Mouse (Mus musculus): ENCODE data around the gene Scaf11.

Gene Scaf11

GRCm38 (mm10) chr15:96396641-96397344 lies 63.9 kb downstream of the Scaf11 start:
- no peak for DNase-seq (ENCODE audit: low spot score in 2 of 2)

GRCm38 (mm10) chr15:96395071-96395470 lies 65.6 kb downstream of the Scaf11 start:
- DNase-seq (ENCODE audit: low spot score in 2 of 2) = no peak

- no peak for DNase-seq (ENCODE audit: low spot score in 2 of 2)
Observed at GRCm38 (mm10) chr15:96392878-96393277, 67.8 kb downstream of the Scaf11 start.

- no peak for DNase-seq (ENCODE audit: low spot score in 2 of 2)
Observed at GRCm38 (mm10) chr15:96388565-96388964, 72.1 kb downstream of the Scaf11 start.

DNA sequence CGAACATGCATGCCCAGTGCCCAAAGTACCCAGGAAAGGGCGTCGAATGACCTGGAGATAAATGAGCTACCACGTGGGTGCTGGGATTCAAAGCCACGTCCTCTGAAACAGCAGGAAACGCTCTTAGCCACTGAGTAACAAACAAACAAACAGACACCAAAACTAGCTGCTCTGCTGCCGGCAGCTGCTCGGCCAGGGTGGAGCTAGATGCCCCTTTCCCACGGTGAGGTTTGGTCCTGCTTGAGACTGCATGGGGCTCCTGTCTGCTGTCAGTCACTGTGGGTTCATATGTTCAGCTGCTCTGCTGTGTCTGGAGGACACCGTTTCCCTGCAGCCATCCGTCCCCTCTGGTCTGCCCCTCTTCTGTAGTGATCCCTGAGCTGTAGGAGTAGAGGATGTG lies 78.4 kb downstream of the Scaf11 start:
- DNase-seq (ENCODE audit: low spot score in 2 of 2) = no peak

- no peak for DNase-seq (ENCODE audit: low spot score in 2 of 2)
Observed at GRCm38 (mm10) chr15:96377701-96378100, 82.9 kb downstream of the Scaf11 start.

DNA sequence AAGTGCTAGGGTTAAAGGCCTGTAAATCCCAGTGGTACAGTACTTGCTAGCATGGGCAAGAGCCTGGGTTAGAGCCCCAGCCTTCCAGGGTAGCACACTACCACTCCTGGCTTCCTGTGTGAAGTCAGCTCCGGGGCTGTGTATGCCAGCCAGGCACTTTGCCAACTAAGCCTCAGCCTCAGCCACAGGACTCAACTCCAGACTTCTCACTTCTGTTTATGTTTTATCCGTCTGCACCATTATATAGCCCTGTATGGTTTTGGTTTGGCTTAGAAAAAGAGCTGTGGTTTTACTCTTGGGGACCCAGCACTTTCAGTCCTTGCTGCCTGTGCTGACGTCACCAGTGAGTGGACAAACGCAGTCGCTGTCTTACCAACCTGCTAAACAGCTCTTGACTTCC lies 83.4 kb downstream of the Scaf11 start:
- DNase-seq (ENCODE audit: low spot score in 2 of 2) = no peak

DNA sequence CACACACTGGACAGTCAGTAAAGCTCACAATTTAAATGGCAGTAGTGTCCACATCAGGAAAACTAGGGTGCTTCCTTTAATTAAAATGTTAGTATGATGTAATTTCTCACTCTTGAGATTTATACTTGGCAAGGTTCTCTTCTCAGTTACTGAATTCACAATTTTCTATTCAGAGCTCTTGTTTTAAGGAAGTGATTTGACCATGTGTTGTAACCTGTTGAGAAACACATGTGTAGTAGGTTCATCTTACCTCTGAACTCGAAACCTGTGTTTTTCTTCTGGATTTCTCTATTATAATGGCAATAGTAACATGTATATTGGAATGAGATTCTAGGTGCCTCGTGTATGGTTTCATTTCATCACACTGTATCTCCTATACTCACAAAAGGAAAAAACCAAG lies 84.4 kb downstream of the Scaf11 start:
- no peak for DNase-seq (ENCODE audit: low spot score in 2 of 2)

- no peak for DNase-seq (ENCODE audit: low spot score in 2 of 2)
Observed at GRCm38 (mm10) chr15:96373161-96373560, 87.5 kb downstream of the Scaf11 start.

DNA sequence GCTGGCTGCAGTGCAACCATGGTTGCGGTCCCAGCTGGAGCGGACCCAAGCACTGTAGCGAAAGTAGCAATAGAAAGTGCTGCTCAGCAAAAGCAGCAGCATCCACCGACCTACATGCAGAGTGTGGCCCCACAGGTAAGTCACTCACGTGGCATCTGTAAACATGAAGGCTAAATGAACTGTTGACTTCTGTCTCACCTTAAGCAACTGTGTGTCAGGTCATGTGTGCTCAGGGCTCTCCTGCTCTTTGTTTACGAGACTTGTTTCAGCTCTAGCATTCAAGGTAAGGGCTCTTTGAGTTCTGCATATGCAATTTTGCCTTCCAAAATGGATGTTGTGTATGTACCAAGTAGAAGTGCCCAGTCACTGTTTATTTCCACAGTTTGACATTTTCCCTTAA lies 88.0 kb downstream of the Scaf11 start:
- no peak for DNase-seq (ENCODE audit: low spot score in 2 of 2)

- DNase-seq (ENCODE audit: low spot score in 2 of 2) = no peak
Observed at GRCm38 (mm10) chr15:96371311-96371710, 89.3 kb downstream of the Scaf11 start.

DNA sequence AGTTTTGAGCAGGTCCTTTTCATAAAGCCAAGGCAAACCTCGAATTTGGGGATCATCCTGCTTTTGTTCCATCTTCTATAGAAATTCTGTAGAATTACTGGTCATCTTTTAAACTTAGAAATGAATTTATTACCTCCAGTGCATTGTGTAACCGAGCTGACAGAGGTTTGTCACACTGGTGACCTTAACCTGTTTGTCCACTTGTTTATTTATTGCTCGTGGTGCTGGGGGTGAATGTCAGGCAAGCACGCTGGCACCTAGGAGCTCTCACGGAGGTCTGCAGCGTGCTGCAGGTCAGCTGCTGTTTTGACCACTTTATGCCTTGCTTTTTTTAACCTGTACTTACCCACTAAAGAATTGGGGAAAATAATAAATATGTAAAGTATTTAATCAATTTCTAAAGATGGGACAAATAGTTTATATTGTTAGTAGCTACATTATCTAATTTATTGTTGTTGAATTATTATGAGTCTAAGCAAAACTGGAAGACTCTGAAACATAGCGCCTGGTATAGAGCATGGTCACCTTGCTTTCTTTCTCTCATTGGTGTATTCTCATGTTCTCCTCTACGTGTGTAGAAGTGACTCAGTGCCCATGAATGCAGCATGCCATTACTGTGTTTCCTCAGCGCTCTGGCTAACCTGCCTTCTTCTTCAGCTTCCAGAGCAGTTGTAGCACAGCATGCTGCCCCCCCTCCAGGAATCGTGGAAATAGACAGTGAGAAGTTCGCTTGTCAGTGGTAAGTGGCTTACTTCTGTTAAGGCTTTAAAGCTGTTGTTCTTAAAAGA lies 94.3 kb downstream of the Scaf11 start:
- no peak for DNase-seq (ENCODE audit: low spot score in 2 of 2)

DNA sequence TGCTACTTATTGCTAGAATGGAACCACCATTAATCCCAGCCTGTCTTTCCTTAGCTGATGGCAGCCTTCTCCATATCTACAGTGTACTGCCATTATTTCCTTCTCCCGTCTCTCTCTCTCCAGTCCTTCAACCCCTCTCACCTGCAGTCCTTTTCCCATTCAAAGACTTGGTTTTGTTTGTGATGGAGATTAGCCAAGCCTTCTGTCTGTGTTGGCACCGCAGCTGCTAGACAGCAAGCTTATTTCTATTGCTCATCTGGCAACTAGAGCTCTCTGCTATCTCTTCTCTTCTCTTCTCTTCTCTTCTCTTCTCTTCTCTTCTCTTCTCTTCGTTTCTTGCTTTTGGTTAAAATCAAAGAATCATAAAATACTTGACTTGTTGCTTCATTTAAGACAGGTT lies 95.3 kb downstream of the Scaf11 start:
- DNase-seq (ENCODE audit: low spot score in 2 of 2) = no peak

Data from frontal cortex, postnatal 25 days (tissue).